Mouse (Mus musculus): ENCODE measurements at regions not wholly inside any gene's neighbourhood (a gene's known extent, or its start where the extent isn't known, plus 50 kb on each side); places are given as distances from the start of the nearest gene placed in this dataset.

DNA sequence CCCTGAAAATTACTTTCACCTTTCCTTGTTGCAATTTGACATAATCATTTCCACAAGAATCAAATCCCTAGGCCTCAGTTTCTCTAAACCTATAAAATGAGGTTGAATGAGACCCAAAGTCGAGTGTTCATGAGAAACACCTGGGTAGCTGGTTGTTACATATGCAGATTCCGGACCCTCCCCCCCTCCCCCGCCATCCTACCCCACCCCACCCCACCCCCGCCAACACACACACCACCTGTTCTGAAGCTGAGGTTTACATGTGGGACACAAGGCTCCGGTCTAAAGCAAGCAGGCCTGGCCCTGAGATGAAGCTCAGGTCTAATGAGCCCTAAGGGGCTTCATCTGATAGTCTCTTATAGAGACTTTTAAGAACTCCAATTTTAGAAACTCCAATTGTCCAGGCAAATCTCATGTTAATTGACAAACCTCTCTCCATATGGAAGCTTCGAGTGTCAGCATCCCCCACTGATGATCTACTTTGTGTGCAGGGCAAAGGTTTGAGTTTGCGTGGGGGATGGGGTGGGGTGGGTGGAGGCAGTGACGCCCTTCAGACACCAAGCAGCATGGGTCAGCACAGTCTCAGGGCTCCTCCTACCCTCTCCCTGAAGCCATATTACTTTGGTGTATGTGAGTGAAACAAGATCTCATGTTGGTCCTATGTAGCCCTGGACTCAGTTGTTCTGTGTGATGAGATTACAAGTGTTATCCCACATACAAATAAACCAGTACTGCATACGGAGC lies 88.7 kb upstream of the Cdkn3 start:
- TF ChIP-seq CTCF (IDR thresholded peaks at IDR 0.05; ENCODE audit: extremely low read depth, insufficient read depth, low read length) (no peak), POLR2A (IDR thresholded peaks at IDR 0.05; ENCODE audit: extremely low read depth, insufficient read depth, low read length) (no peak)
